Mouse (Mus musculus): ENCODE measurements at regions not wholly inside any gene's neighbourhood (a gene's known extent, or its start where the extent isn't known, plus 50 kb on each side); places are given as distances from the start of the nearest gene placed in this dataset.

GRCm38 (mm10) chr11:6738163-6738562 is 79.8 kb downstream of the Ramp3 start:
- 55% methylated on average over 3 of the region's 3 CpGs for WGBS
- H3K27me3 ChIP-seq (replicated peaks; ENCODE audit: control insufficient read depth, insufficient read depth, low read length): no peaks in the 10 kb centered on the region
- no peak overlapping the region for H3K4me2 ChIP-seq (ENCODE audit: low read length)
- H3K27ac ChIP-seq (ENCODE audit: low read depth, low read length): no peak overlapping the region
- H3K9me3 ChIP-seq (ENCODE audit: control insufficient read depth, low read length): no peaks in the 10 kb centered on the region
- H3K4me3 ChIP-seq (ENCODE audit: low read length): no peak overlapping the region
- no peak for ATAC-seq
- no peak overlapping the region for H3K9ac ChIP-seq (ENCODE audit: low read depth, low read length)
- no peaks in the 10 kb centered on the region for H3K36me3 ChIP-seq (ENCODE audit: control insufficient read depth, insufficient read depth, low read length)
- no peaks in the 10 kb centered on the region for H3K4me1 ChIP-seq (ENCODE audit: control insufficient read depth, insufficient read depth, low read depth, low read length)

DNA sequence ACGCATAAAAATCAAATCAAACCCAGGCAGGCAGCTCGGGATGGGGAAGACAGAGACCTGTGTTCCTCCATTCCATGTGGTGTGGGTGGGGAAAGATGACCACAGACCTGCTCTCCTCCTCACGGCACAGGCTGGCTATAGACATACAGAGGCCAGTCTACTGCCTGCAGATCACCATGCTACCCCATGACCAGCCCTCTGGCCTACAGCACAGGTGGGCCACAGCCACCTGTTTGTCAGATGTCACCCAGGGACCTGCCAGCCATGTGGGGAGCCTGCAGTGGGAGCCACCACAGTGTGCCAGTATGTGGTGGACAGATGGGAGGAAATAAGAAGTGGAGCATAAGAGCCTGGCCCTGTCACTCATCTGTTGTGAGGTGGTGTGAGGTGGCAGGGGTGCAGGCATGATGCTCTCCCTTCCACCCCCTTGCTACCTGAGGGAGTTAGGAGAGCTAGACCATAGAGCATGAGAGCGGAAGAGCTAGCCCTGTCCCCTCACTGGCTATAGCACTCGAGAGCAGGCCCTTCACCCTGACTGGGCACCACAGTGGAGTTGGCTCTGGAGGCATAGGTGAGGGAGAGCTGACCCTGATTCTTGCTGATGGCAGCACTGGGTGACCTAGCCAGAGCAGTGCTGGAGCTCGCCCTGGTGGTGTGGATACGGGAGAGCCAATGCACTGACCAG is 76.6 kb downstream of the Ramp3 start:
- no peak overlapping the region for H3K4me2 ChIP-seq (ENCODE audit: low read length)
- no peaks in the 10 kb centered on the region for H3K27me3 ChIP-seq (replicated peaks; ENCODE audit: control insufficient read depth, insufficient read depth, low read length)
- no peak overlapping the region for H3K4me3 ChIP-seq (ENCODE audit: low read length)
- 92% methylated on average over 7 of the region's 7 CpGs for WGBS
- no peak overlapping the region for H3K27ac ChIP-seq (ENCODE audit: low read depth, low read length)
- no peak for ATAC-seq
- no peaks in the 10 kb centered on the region for H3K4me1 ChIP-seq (ENCODE audit: control insufficient read depth, insufficient read depth, low read depth, low read length)
- H3K9ac ChIP-seq (ENCODE audit: low read depth, low read length): no peak overlapping the region
- H3K9me3 ChIP-seq (ENCODE audit: control insufficient read depth, low read length): no peaks in the 10 kb centered on the region
- H3K36me3 ChIP-seq (ENCODE audit: control insufficient read depth, insufficient read depth, low read length): no peaks in the 10 kb centered on the region

- Histone ChIP-seq H3K9me3 (ENCODE audit: control insufficient read depth, low read length) (no peaks in the 10 kb centered on the region), H3K4me1 (ENCODE audit: control insufficient read depth, insufficient read depth, low read depth, low read length) (no peaks in the 10 kb centered on the region), H3K4me2 (ENCODE audit: low read length) (no peak overlapping the region), H3K9ac (ENCODE audit: low read depth, low read length) (no peak overlapping the region), H3K27me3 (replicated peaks; ENCODE audit: control insufficient read depth, insufficient read depth, low read length) (no peaks in the 10 kb centered on the region), H3K36me3 (ENCODE audit: control insufficient read depth, insufficient read depth, low read length) (no peaks in the 10 kb centered on the region), H3K27ac (ENCODE audit: low read depth, low read length) (no peak overlapping the region), H3K4me3 (ENCODE audit: low read length) (no peak overlapping the region)
- WGBS: 65% methylated on average over 5 of the region's 5 CpGs
- ATAC-seq: 0 out of 2 replicates have a peak, but pooled peaks have one; percentile 20
Observed at GRCm38 (mm10) chr11:6731505-6731904, 73.2 kb downstream of the Ramp3 start.
